Mouse (Mus musculus) activated CD4-positive, CD25-positive, alpha-beta regulatory T cell, adult 4 months (primary cell): ENCODE measurements around the gene Yes1. TPM values are rescaled to one million over a fixed set of nuclear protein-coding genes. Genes with fewer than 3 reads are reported as not detected.
A peak's percentile ranks its signal among the peaks of the same experiment; 100 is the strongest.
"Not testable (repeated sequence)": the region's sequence is repeated elsewhere in the genome, so short reads cannot be mapped to it uniquely, and the experiment has no call there.

Experiments
- ATAC-seq: one replicate; pipeline ENCODE4 v1.8.0; 2017
- polyA plus RNA-seq, 2 experiments: library from polyadenylated mRNA; unstranded; fragments of 100-300 nt; shearing (Covaris generic); gene quantifications; one replicate each; pipeline ENCODE4 v1.2.1; 2017

Gene Yes1
- under 1 TPM; 0.65 to 0.91 TPM for polyA plus RNA-seq

GRCm38 (mm10) chr5:32610801-32611340 lies at the start of gene Yes1:
Yes1 (plus strand) TSS chr5:32611171.
- peak; percentile 85 for ATAC-seq

DNA sequence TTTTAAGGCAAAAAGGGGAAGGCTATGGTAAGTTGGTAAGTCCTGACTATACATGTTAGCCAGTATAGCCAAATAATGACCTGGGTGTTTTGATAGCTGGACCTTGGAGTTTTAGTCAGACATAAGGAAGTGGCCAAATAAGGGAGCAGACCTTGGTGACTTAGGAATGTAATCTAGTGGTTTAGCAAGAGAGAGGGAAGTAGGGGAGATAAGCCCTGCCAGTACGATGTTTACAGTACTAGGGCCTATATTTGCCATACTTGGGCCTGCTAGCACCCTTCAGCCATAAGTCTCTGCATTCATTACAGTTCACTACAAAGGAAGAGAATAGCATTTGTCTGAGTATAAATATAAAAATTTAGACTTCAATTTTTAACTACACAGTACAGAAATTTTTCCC lies 46.3 kb upstream of the Yes1 start:
- no peak for ATAC-seq

DNA sequence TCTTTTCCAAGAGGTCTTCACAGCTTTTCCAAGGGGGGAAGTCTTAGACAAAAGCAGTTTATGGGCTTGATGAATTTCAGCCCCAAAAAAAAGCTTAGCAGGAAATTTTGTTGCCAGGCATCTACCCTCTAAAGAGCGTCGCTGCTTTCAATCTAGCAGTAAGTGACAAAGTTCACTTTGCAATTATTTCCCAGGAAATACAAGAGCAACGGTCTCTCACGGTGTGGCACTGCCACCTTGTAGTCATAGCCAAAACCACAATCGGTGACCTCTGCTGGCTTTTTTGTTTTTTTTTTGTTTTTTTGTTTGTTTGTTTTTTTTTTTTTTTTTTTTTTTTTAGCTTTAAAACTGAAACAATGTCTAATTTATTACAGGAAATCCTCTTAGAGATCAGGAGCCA lies 39.2 kb upstream of the Yes1 start:
- no peak for ATAC-seq

- ATAC-seq: no peak
Measured at GRCm38 (mm10) chr5:32588136-32588535, 22.8 kb upstream of the Yes1 start.

GRCm38 (mm10) chr5:32593793-32594192 lies 17.2 kb upstream of the Yes1 start:
- no peak for ATAC-seq

DNA sequence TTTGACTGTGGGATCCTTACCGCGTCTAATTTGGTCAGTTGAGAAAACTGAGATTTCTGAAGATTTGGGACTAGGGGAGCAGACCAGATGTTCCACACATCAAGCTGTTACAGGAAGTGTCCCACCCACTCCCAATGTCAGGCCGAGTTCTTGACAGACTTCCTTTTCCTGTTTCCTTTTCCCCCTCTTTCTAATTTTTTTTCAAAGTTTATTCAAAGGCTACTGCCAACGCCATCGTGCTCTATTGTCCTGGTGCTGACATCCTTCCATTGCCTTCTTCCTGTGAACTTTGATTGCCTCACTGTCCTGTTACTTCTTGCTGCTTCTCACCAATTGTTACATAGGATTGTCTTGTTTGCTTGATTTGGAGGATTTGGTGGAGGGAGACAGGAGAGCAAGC lies 16.6 kb upstream of the Yes1 start:
- ATAC-seq: no peak

DNA sequence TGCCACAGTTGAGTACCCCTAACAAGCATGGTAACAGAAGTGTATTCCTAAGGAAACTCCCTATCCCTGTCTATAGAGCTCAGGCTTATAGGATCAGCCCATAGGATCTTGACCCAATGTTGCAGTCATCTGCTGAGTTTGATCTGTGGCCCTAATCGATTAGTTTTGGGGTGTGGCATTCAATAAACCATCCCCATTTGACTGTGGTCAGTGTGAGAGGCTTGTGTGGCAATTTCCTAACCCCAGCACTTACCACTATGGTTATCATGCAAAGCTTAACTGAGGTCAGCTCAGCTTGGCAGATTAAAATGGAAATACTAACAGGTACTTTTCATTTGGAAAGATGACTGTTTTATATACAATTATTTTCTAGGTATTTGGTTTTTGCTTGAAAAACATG lies 5.1 kb upstream of the Yes1 start:
- no peak for ATAC-seq

- no peak for ATAC-seq
Measured at GRCm38 (mm10) chr5:32607776-32608355, 3.1 kb upstream of the Yes1 start.

GRCm38 (mm10) chr5:32608516-32608915 lies 2.5 kb upstream of the Yes1 start:
- no peak for ATAC-seq

DNA sequence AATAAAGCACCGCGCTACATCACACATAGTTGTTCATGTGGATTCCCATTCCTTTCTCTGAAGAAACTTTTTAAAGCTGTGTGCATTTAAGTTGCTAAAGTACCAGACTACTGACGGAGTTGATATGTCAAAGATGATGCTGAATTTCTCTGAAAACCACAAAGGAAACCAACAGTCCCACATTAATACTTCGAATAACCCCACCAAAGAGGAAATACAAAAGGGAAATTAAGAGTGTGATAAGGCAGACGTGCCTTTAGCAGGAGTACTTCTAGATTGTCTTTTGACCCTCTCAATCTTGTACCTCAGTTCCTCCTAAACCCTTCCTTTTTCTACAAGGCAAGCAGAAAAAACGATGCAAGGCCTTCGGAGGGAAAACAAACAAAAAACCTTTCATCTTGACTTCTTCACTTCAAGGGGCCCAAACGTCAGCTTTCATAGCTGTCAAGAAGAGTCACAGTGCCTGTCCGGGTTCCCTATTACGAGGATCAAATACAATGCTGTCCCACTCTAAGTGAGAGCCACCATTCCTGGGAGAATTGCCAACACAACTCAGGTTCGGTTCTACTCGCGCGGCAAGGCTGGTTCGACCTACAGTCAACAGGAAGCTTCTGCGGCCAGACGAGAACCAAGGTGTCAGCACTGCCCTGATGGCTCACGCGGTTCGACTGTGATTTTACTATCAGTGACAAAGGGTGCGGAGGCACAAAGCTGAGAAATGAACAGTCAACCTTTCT lies 739 bp upstream of the Yes1 start:
- peak; percentile 34 for ATAC-seq

DNA sequence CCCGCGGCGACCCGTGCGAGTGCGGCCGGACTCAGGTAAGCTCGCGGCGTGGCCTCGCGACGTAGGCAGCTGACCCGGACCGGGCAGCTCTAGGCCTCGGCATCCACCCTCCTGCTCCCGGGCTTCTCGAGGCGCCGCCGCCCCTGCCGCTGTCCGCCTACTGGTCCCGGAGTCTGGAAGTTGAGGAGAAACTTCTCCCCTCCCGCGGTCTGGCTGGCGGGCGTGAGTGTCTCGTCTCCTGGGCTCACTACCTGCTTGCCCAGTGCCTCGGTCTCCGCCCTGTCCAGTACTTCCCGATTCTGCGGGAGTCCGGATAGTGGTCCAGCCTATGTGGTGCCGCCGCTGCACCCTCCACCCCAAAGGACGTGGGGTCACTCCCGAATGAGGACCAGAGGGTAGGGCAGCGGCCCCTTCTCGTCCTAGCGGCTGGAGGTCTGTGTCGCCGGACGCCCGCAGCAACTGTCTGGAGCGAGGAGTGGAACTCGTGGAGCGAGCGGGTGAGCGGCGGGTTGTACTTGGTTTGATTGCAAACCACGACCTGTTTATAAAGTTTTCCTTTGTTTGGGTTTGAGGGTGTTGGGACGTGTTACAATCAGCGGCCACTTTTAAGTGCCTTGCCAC lies 480 bp downstream of the Yes1 start:
- ATAC-seq: no peak

- ATAC-seq: no peak
Measured at GRCm38 (mm10) chr5:32614291-32614690, 3.3 kb downstream of the Yes1 start.

GRCm38 (mm10) chr5:32614691-32615090 lies 3.7 kb downstream of the Yes1 start:
- ATAC-seq: no peak

GRCm38 (mm10) chr5:32616489-32616888 lies 5.5 kb downstream of the Yes1 start:
- not testable (repeated sequence) for ATAC-seq

DNA sequence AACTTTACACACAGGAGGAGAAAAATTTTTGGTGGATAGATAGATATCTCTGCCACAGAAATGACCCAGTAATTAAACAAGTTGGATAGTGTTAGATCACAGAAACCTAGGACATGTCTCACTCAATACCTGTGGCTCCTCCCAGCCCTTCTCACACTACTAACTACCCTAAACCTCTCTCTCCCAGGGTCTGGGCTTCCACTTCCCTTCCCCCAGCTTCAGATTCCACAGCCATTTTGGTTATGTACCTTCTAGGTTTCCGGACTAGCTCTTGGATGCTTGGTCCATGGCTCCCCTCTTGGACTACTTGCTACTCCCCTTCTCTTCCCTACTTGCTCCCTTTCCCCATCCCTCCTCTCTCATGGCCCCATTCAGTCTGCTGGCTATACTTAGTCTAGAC lies 6.9 kb downstream of the Yes1 start:
- no peak for ATAC-seq

DNA sequence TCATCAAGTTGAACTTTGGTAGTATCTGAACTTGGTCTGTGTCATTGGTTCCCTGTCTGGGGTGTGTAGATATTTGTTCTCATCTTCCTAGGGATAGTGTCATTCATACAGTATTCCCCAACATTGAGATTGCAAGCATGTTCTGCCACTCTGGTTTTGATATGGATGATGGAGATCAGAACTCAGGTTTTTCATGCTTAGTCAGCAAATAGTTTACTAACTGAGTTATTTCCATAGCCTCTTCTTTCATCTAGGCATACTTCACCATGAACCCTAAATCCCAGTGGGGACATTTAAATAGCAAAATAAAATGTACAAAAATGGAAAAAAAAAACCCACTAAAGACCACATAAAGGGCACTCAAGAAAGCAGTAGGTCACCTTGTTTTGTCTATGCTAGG lies 12.7 kb downstream of the Yes1 start:
- no peak for ATAC-seq

GRCm38 (mm10) chr5:32624777-32625176 lies 13.8 kb downstream of the Yes1 start:
- no peak for ATAC-seq

GRCm38 (mm10) chr5:32633185-32633584 lies 22.2 kb downstream of the Yes1 start:
- ATAC-seq: no peak

DNA sequence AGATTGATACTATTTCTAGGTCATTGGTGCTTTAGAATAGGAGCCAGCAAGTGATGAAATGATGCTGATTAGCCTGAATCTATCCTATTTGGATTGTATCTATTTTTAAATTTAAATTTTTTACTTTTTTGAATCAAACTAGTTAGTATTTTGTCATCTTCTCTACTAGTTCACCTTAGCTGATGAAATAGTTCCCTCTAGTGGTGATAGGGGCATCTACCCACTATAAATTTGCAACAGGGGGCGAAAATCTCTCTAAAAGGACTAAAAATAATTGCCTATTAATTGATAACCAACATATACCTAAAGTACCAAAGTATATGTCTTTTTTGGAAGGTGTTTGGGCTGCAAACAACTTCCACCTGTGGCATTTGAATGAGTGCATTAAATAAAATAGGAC lies 46.4 kb downstream of the Yes1 start:
- no peak for ATAC-seq

DNA sequence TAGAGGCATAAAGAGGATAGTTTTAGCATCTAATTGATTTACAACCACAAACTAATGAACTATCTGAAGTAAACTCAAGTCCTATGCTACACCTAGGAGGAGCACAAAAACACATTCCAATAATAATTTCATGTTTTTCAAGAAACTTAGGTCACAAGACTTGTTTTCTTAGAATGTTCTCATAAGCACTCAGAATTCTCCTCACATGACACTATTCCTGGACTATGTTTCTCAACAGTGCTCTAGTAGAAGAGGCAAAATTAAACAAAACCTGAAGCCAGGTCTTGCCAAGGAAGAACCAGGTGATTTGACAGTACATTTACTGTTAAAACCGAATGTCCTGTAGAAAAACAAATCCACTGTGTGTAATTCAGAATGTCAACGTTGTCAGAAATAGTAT lies 71.5 kb downstream of the Yes1 start:
- no peak for ATAC-seq

- ATAC-seq: no peak
Measured at GRCm38 (mm10) chr5:32693411-32693810, 82.4 kb downstream of the Yes1 start.

DNA sequence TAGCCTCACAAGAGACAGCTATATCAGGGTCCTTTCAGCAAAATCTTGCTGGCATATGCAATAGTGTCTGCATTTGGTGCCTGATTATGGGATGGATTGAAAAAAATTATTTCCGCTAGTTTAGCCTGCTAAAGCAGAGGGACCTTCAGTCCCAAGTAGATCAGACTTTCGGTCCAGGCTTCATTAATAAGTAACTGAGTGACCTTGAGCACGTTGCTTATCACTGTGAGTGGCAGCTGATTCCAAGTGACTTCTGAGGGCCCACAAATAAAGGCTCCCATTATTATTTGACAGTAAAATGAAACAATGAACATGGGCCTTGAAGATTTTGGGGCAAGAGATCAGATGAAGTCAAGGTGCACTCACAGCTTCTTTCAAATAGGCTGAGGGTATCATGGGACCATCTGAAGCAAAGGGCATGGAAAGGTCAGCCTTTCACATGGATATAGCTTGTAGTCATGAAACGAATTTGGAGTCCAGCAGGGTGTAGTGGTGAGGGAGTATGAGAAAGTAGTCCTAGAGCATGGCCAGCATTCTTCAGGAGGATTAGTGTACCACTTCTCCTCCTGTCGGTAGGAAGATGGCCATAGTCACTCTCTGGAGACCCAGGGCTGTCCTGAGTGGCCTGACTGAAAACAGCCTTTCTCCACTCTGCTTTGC lies 86.4 kb downstream of the Yes1 start:
- ATAC-seq: no peak

GRCm38 (mm10) chr5:32706226-32706780 lies 95.3 kb downstream of the Yes1 start:
- ATAC-seq: no peak
